Mouse (Mus musculus): ENCODE measurements around the gene Capn8. TPM values are rescaled to one million over a fixed set of nuclear protein-coding genes. Genes with fewer than 3 reads are reported as not detected.
A peak's percentile ranks its signal among the peaks of the same experiment; 100 is the strongest.

Gene Capn8
- polyA plus RNA-seq, 1 experiment, result 0.12 TPM

DNA sequence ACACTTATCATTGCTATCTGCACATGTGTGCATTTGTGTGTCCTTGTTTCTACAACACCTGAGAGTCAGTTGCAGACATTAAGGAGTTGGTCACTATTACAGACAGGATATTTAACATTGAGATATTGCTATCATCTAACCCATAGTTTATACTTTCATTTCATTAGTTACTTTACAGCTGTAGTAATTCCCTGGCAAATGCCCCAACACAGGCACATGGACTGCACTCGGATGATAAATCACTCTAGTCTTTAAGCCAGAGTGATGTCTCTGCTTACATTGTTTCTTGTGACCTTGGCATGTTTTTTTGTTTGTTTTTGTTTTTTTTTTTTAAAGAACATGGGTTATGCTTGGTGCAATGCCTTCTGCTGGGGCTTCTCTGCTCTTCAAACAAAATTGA lies 20.9 kb upstream of the Capn8 start:
- H3K4me1 ChIP-seq (replicated peaks; ENCODE audit: control insufficient read depth, insufficient read depth, low read length), result peaks cover 4% of the 10 kb centered on the region
- no peaks in the 10 kb centered on the region for H3K27me3 ChIP-seq (ENCODE audit: control insufficient read depth, insufficient read depth, low read length)
- H3K27ac ChIP-seq (ENCODE audit: control insufficient read depth, insufficient read depth, low read length), result no peak overlapping the region
- no peak for TF ChIP-seq CTCF (IDR thresholded peaks at IDR 0.05; ENCODE audit: borderline replicate concordance, control insufficient read depth, extremely low read depth, insufficient read depth, low read length, poor library complexity)
- no peak for TF ChIP-seq POLR2A (IDR thresholded peaks at IDR 0.05; ENCODE audit: control insufficient read depth, extremely low read depth, insufficient read depth, low read length, poor library complexity)
- 94% methylated on average over 1 of the region's 1 CpGs for WGBS
- H3K4me3 ChIP-seq (ENCODE audit: control insufficient read depth, insufficient read depth, low read length), result no peak overlapping the region
- no peaks in the 10 kb centered on the region for H3K36me3 ChIP-seq (ENCODE audit: control insufficient read depth, insufficient read depth, low read length)
- DNase-seq, result no peak

DNA sequence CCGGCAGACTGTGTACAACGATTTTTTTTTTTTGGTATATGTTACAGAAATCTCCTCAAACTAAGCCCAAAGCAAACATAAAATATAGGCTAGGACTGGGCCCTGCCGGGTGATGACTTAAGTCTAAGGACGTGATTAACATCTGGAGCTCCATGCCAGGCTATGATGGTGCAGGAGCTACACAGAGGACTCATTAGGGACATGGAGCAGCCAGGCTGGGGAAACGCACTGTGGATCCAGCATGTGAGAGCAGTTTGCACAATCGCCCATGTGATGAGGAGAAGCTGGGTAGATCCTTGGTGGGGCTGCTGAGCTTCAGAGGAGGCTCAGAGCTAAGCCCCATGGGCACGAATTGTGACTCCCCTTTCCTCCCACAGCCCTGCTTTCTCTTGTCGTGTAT lies 14.0 kb upstream of the Capn8 start:
- DNase-seq, result no peak
- WGBS, result 91% methylated on average over 8 of the region's 8 CpGs
- TF ChIP-seq POLR2A (IDR thresholded peaks at IDR 0.05; ENCODE audit: control insufficient read depth, extremely low read depth, insufficient read depth, low read length, poor library complexity), result no peak
- no peak for TF ChIP-seq CTCF (IDR thresholded peaks at IDR 0.05; ENCODE audit: borderline replicate concordance, control insufficient read depth, extremely low read depth, insufficient read depth, low read length, poor library complexity)

DNA sequence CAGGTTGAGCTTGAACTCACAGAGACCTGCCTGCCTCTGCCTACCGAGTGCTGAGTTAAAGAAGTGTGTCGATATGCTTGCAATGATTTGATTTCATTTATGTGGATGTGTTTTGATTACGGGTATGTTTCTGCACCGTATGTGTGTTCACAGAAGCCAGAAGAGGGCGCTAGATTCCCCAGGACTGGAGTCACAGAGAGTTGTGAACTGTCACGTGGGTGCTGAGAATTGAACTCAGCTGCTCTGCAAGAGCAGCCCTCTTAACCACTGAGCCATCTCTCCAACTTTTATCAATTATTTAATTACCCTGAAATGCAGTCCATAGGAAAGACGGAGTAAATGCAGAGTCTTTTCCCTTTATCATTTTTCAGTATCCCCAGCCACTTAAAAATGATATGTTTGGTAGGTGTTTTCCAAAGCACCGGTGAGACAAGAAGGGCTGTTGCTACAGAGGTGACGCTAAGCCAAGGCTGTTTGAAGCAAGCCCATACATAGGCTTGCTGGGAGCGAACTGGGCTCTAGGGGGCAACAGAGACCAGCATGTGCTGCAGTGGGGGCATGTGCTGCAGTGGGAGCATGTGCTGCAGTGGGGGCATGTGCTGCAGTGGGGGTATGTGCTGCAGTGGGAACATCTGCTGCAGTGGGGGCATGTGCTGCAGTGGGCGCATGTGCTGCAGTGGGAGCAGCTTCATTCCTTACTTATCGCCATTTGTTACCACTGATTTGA lies 11.0 kb upstream of the Capn8 start:
- TF ChIP-seq POLR2A (IDR thresholded peaks at IDR 0.05; ENCODE audit: control insufficient read depth, extremely low read depth, insufficient read depth, low read length, poor library complexity) (no peak), CTCF (IDR thresholded peaks at IDR 0.05; ENCODE audit: borderline replicate concordance, control insufficient read depth, extremely low read depth, insufficient read depth, low read length, poor library complexity) (peak; percentile 87)
- H3K4me1 ChIP-seq (replicated peaks; ENCODE audit: control insufficient read depth, insufficient read depth, low read length), result no peaks in the 10 kb centered on the region
- no peaks in the 10 kb centered on the region for H3K27me3 ChIP-seq (ENCODE audit: control insufficient read depth, insufficient read depth, low read length)
- no peak overlapping the region for H3K4me3 ChIP-seq (ENCODE audit: control insufficient read depth, insufficient read depth, low read length)
- 67% methylated on average over 12 of the region's 12 CpGs for WGBS
- no peak overlapping the region for H3K27ac ChIP-seq (ENCODE audit: control insufficient read depth, insufficient read depth, low read length)
- H3K36me3 ChIP-seq (ENCODE audit: control insufficient read depth, insufficient read depth, low read length), result no peaks in the 10 kb centered on the region
- peak; percentile 58 for DNase-seq

More for the DNA sequence above, 14.0 kb upstream of the Capn8 start:
- Histone ChIP-seq H3K27ac (ENCODE audit: control insufficient read depth, insufficient read depth, low read length) (no peak overlapping the region), H3K27me3 (ENCODE audit: control insufficient read depth, insufficient read depth, low read length) (no peaks in the 10 kb centered on the region), H3K4me3 (ENCODE audit: control insufficient read depth, insufficient read depth, low read length) (no peak overlapping the region), H3K4me1 (replicated peaks; ENCODE audit: control insufficient read depth, insufficient read depth, low read length) (no peaks in the 10 kb centered on the region), H3K36me3 (ENCODE audit: control insufficient read depth, insufficient read depth, low read length) (no peaks in the 10 kb centered on the region)

DNA sequence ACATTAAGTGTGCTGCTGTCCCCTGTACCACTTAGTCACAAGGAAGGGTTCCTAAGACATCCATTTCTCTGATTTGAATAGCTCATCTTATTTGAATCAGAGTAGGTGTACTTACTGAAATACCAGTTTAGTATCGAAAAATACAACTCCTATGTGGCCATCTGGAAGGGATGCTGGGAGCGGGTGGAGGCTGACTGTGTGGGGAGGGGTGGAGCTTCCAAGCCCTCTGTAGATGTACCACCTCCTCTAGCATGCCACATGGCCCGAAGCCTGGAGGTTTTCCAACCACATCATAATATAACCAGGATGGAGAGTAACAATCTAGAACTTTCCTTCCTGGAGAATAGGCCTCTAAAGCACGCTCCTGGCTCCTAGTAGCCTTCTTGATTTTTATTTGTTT lies 6.5 kb upstream of the Capn8 start:
- Histone ChIP-seq H3K36me3 (ENCODE audit: control insufficient read depth, insufficient read depth, low read length) (no peaks in the 10 kb centered on the region), H3K4me1 (replicated peaks; ENCODE audit: control insufficient read depth, insufficient read depth, low read length) (peaks cover 5% of the 10 kb centered on the region; the same call in 1 of the 2 replicates), H3K4me3 (ENCODE audit: control insufficient read depth, insufficient read depth, low read length) (no peak overlapping the region), H3K27me3 (ENCODE audit: control insufficient read depth, insufficient read depth, low read length) (no peaks in the 10 kb centered on the region), H3K27ac (ENCODE audit: control insufficient read depth, insufficient read depth, low read length) (no peak overlapping the region)
- TF ChIP-seq POLR2A (IDR thresholded peaks at IDR 0.05; ENCODE audit: control insufficient read depth, extremely low read depth, insufficient read depth, low read length, poor library complexity) (no peak), CTCF (IDR thresholded peaks at IDR 0.05; ENCODE audit: borderline replicate concordance, control insufficient read depth, extremely low read depth, insufficient read depth, low read length, poor library complexity) (no peak)
- 82% methylated on average over 4 of the region's 4 CpGs for WGBS
- DNase-seq, result no peak

DNA sequence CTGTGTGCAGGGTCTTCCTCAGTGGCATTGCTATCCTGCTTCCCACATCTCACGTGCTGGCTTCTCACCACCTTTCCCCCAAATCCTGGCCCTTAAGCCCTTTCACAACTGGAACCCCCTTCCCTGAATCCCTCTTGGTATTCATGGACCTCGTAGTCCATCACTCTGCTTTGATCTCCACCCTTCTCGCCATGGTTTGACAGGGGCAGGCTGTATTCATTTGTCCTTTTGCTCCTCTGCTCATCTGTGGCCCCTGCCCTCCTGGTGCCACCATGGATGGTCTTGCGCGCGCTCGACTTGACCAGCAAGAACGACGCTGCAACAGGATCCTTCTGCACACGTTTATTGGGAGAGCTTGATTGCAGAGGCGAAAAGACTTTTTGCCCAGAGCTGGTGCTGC lies 5.3 kb upstream of the Capn8 start:
- no peak overlapping the region for H3K27ac ChIP-seq (ENCODE audit: control insufficient read depth, insufficient read depth, low read length)
- H3K4me3 ChIP-seq (ENCODE audit: control insufficient read depth, insufficient read depth, low read length), result no peak overlapping the region
- H3K36me3 ChIP-seq (ENCODE audit: control insufficient read depth, insufficient read depth, low read length), result no peaks in the 10 kb centered on the region
- no peak for TF ChIP-seq CTCF (IDR thresholded peaks at IDR 0.05; ENCODE audit: borderline replicate concordance, control insufficient read depth, extremely low read depth, insufficient read depth, low read length, poor library complexity)
- no peak for TF ChIP-seq POLR2A (IDR thresholded peaks at IDR 0.05; ENCODE audit: control insufficient read depth, extremely low read depth, insufficient read depth, low read length, poor library complexity)
- DNase-seq, result no peak
- 97% methylated on average over 11 of the region's 11 CpGs for whole genome bisulfite sequencing
- peaks cover 5% of the 10 kb centered on the region; the same call in 1 of the 2 replicates for H3K4me1 ChIP-seq (replicated peaks; ENCODE audit: control insufficient read depth, insufficient read depth, low read length)
- H3K27me3 ChIP-seq (ENCODE audit: control insufficient read depth, insufficient read depth, low read length), result no peaks in the 10 kb centered on the region

DNA sequence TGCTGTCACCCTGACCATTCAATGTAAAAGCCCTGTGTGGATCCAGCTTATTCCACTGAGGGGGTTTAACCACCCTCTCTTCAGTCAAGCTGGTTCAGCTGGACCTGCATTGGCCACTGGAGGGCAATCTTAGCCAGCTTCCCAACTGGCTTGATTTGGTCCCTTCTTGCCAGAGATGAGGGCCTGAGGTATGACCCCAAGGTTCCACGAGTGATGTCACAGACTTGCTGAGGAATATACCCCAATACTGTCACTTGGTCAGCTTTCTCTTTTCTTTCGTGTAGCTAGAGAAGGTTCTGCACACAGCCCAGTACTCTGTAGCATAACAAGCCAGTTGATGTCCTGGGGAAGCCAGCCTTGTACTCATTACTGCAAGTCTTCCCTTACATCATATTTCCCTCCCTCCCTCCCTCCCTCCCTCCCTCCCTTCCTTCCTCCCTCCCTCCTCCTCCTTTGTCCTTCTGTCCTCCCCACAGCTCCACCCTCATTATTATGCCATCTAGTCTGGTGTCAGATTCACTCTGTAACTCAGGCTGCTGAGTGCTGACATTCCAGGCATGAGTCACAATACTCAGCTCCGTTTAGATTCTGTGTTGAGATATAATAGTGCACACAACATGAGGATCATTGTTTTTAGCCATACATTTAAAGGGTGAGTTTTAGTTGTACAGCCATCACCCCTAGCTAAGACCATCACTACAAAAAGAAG lies 4.3 kb upstream of the Capn8 start:
- Histone ChIP-seq H3K27ac (ENCODE audit: control insufficient read depth, insufficient read depth, low read length) (no peak overlapping the region), H3K4me3 (ENCODE audit: control insufficient read depth, insufficient read depth, low read length) (no peak overlapping the region), H3K27me3 (ENCODE audit: control insufficient read depth, insufficient read depth, low read length) (no peaks in the 10 kb centered on the region), H3K4me1 (replicated peaks; ENCODE audit: control insufficient read depth, insufficient read depth, low read length) (peaks cover 5% of the 10 kb centered on the region; the same call in 1 of the 2 replicates), H3K36me3 (ENCODE audit: control insufficient read depth, insufficient read depth, low read length) (no peaks in the 10 kb centered on the region)
- WGBS, result 29% methylated on average over 3 of the region's 3 CpGs
- DNase-seq, result peak; percentile 8
- TF ChIP-seq POLR2A (IDR thresholded peaks at IDR 0.05; ENCODE audit: control insufficient read depth, extremely low read depth, insufficient read depth, low read length, poor library complexity) (no peak), CTCF (IDR thresholded peaks at IDR 0.05; ENCODE audit: borderline replicate concordance, control insufficient read depth, extremely low read depth, insufficient read depth, low read length, poor library complexity) (no peak)
